Mouse (Mus musculus): ENCODE results near the gene Hoxa5. TPM values are rescaled to one million over a fixed set of nuclear protein-coding genes. Genes with fewer than 3 reads are reported as not detected.

Gene Hoxa5
- polyA plus RNA-seq (2021; fragmentation: Nextera tagmentation), result not detected in 2 replicates
- long read RNA-seq, experiment 1, result 0 reads
- long read RNA-seq, experiment 2, result 0 reads

GRCm38 (mm10) chr6:52204050-52204752 lies at the start of gene Hoxa5:
Gene Hoxa5 (minus strand): TSS chr6:52204587.

GRCm38 (mm10) chr6:52245757-52246142 lies 41.4 kb upstream of the Hoxa5 start, which contains the start of gene Hoxa11:
Gene Hoxa11 (minus strand): TSS chr6:52245810.

GRCm38 (mm10) chr6:52240389-52241000 lies 36.1 kb upstream of the Hoxa5 start, which contains the start of gene Hoxa10:
Gene Hoxa10 (minus strand): TSS chr6:52240854.

GRCm38 (mm10) chr6:52230516-52231165 lies 26.3 kb upstream of the Hoxa5 start, which contains the start of gene Hoxa9:
Gene Hoxa9 (minus strand): TSS chr6:52231089.

GRCm38 (mm10) chr6:52221337-52221992 lies 17.1 kb upstream of the Hoxa5 start, which contains the start of gene Hoxa7:
Gene Hoxa7 (minus strand): TSS chr6:52221854.

GRCm38 (mm10) chr6:52213119-52213986 lies 9.0 kb upstream of the Hoxa5 start, which contains the start of the genes Hoxa3 and Gm28308:
Gene Hoxa3 (minus strand): TSS chr6:52213336.
Gene Gm28308 (minus strand): TSS chr6:52213339.

GRCm38 (mm10) chr6:52208072-52208867 lies 3.9 kb upstream of the Hoxa5 start, which contains the start of gene Hoxa6:
Gene Hoxa6 (minus strand): TSS chr6:52208722.

GRCm38 (mm10) chr6:52190906-52191810 lies 13.2 kb downstream of the Hoxa5 start, which contains the start of gene Hoxa4:
Gene Hoxa4 (minus strand): TSS chr6:52191753.

GRCm38 (mm10) chr6:52177061-52177735 lies 27.2 kb downstream of the Hoxa5 start, which contains the start of gene 5730596B20Rik:
Gene 5730596B20Rik (plus strand): TSS chr6:52177498.

GRCm38 (mm10) chr6:52164626-52165440 lies 39.6 kb downstream of the Hoxa5 start, which contains the start of gene Hoxa2:
Gene Hoxa2 (minus strand): TSS chr6:52164831.

GRCm38 (mm10) chr6:52158276-52159051 lies 45.9 kb downstream of the Hoxa5 start, which contains the start of gene Hoxa1:
Gene Hoxa1 (minus strand): TSS chr6:52158317.

Small RNAs within 50 kb of the gene (microRNA-seq; reads per million reads assigned to microRNA genes)
- gene Mir196b, result not detected

Other genes starting within 250 kb of the Hoxa5 start
- gene Skap2, start 192.0 kb downstream of the Hoxa5 start, polyA plus RNA-seq (2021; fragmentation: Nextera tagmentation), result 13.2 and 17.0 TPM in 2 replicates
- gene Hoxa1, start 46.3 kb downstream of the Hoxa5 start, polyA plus RNA-seq (2021; fragmentation: Nextera tagmentation), result not detected in 2 replicates
- gene Hoxa2, start 39.8 kb downstream of the Hoxa5 start, polyA plus RNA-seq (2021; fragmentation: Nextera tagmentation), result not detected in 2 replicates
- gene 5730596B20Rik, start 27.1 kb downstream of the Hoxa5 start, polyA plus RNA-seq (2021; fragmentation: Nextera tagmentation), result not detected in 2 replicates
- not detected in 2 replicates for gene Hoxa4, start 12.8 kb downstream of the Hoxa5 start, polyA plus RNA-seq (2021; fragmentation: Nextera tagmentation)
- gene Hoxa6, start 4.1 kb upstream of the Hoxa5 start, polyA plus RNA-seq (2021; fragmentation: Nextera tagmentation), result not detected in 2 replicates
- gene Hoxa3, start 8.7 kb upstream of the Hoxa5 start, polyA plus RNA-seq (2021; fragmentation: Nextera tagmentation), result not detected in 2 replicates
- not detected in 2 replicates for gene Gm28308, start 8.8 kb upstream of the Hoxa5 start, polyA plus RNA-seq (2021; fragmentation: Nextera tagmentation)
- gene Hoxa7, start 17.3 kb upstream of the Hoxa5 start, polyA plus RNA-seq (2021; fragmentation: Nextera tagmentation), result 0.29 TPM in 1 of 2 replicates, not detected in the other
- not detected in 2 replicates for gene Hoxa9, start 26.5 kb upstream of the Hoxa5 start, polyA plus RNA-seq (2021; fragmentation: Nextera tagmentation)
- not detected in 2 replicates for gene Hoxa10, start 36.3 kb upstream of the Hoxa5 start, polyA plus RNA-seq (2021; fragmentation: Nextera tagmentation)
- gene Hoxa11, start 41.2 kb upstream of the Hoxa5 start, polyA plus RNA-seq (2021; fragmentation: Nextera tagmentation), result not detected in 2 replicates
- gene Hoxa13, start 56.3 kb upstream of the Hoxa5 start, polyA plus RNA-seq (2021; fragmentation: Nextera tagmentation), result not detected in 2 replicates
- not detected in 2 replicates for gene Evx1, start 108.9 kb upstream of the Hoxa5 start, polyA plus RNA-seq (2021; fragmentation: Nextera tagmentation)